8 mouse cellular contexts compared by ENCODE assay signal in genomic region chr6:89553012-89553704, GRCm38 (mm10). TPM values are rescaled to one million over a fixed set of nuclear protein-coding genes. Genes with fewer than 3 reads are reported as not detected.
DNase-seq lines count a peak whose midpoint lies in the region; ATAC-seq and TF ChIP-seq lines count a peak whose summit lies in the region.

No protein-coding gene starts in this region.

- H3K27ac ChIP-seq in cerebellum, adult 2 months (ENCODE audit: insufficient read depth, low read length): no peak overlapping the region
- no peak overlapping the region for H3K27ac ChIP-seq in hindbrain, embryonic 14.5 days

- no peaks in the 10 kb centered on the region for H3K9me3 ChIP-seq in hindbrain, embryonic 14.5 days (ENCODE audit: control insufficient read depth, low read length)

- H3K4me3 ChIP-seq in cerebellum, adult 2 months (replicated peaks; ENCODE audit: insufficient read depth, low read depth, low read length): no peak overlapping the region
- no peak overlapping the region for H3K4me3 ChIP-seq in hindbrain, embryonic 14.5 days (replicated peaks; ENCODE audit: low read length)

- DNase-seq in MN1 (ENCODE audit: low spot score): peak; percentile 82
- DNase-seq in cerebellum, adult 2 months: peak; percentile 76 to 89
- peak; percentile 55 to 91 for DNase-seq in frontal cortex, adult 2 months (ENCODE audit: extremely low spot score in 1 of 2, low spot score in 1 of 2)
- peak; percentile 89 for DNase-seq in hindbrain, embryonic 14.5 days (ENCODE audit: low spot score)
- DNase-seq in layer of hippocampus, postnatal 25 days (ENCODE audit: extremely low spot score in 1 of 2, low spot score in 1 of 2): peak; percentile 78 to 91
- DNase-seq in right cerebral cortex, postnatal 25 days: peak; percentile 75
- peak; percentile 73 for DNase-seq in yolk sac, embryonic 10.5 days (ENCODE audit: low spot score)

- no peaks in the 10 kb centered on the region for H3K36me3 ChIP-seq in hindbrain, embryonic 14.5 days (replicated peaks; ENCODE audit: control insufficient read depth, insufficient read depth)

- H3K9ac ChIP-seq in hindbrain, embryonic 14.5 days: no peak overlapping the region

- TF ChIP-seq CTCF in cerebellum, adult 2 months (IDR thresholded peaks at IDR 0.05; ENCODE audit: borderline replicate concordance, insufficient read depth, low read depth, low read length): peak; percentile 99

- no peak for TF ChIP-seq POLR2A in cerebellum, adult 2 months (IDR thresholded peaks at IDR 0.05; ENCODE audit: borderline replicate concordance, insufficient read depth, low read length)

- ATAC-seq in hindbrain, embryonic 14.5 days (ENCODE audit: low FRiP score): peak; percentile 81
- ATAC-seq in megakaryocyte, adult 5-6 weeks (ENCODE audit: poor library complexity, severe bottlenecking): peak; percentile 57; the same call in 1 of the 2 replicates

- H3K4me2 ChIP-seq in hindbrain, embryonic 14.5 days (replicated peaks): no peak overlapping the region

- no peaks in the 10 kb centered on the region for H3K27me3 ChIP-seq in cerebellum, adult 2 months (ENCODE audit: control insufficient read depth, insufficient read depth, low read length)
- no peaks in the 10 kb centered on the region for H3K27me3 ChIP-seq in hindbrain, embryonic 14.5 days (ENCODE audit: control insufficient read depth, insufficient read depth, low read length)

- 3% methylated on average over 4 of the region's 4 CpGs for WGBS in cerebellum, adult 2 months
- WGBS in hindbrain, embryonic 14.5 days: 11% methylated on average over 4 of the region's 4 CpGs

- peaks cover 18% of the 10 kb centered on the region for H3K4me1 ChIP-seq in cerebellum, adult 2 months (ENCODE audit: control insufficient read depth, insufficient read depth, low read length)
- 0 out of 2 replicates have a peak, but pooled peaks cover 5% of the 10 kb centered on the region for H3K4me1 ChIP-seq in hindbrain, embryonic 14.5 days (replicated peaks; ENCODE audit: control insufficient read depth, insufficient read depth, low read length)

RNA-seq across cellular contexts. Expression of gene Chchd6, which starts 42.3 kb away (rescaled TPM):
- 93.1 and 104 TPM in 2 replicates for polyA plus RNA-seq in cerebellum, adult 2 months (2012; rRNA removed)
- 154 and 189 TPM in 2 replicates for polyA plus RNA-seq in frontal cortex, adult 2 months (2012; rRNA removed)
- 175 and 176 TPM in 2 replicates for polyA plus RNA-seq in hindbrain, embryonic 14.5 days (2014; fragmentation: Nextera tagmentation; extraction: Ambion mirVana)
- 10 to 100 TPM; 62.4 to 74.8 TPM for total RNA-seq in layer of hippocampus, postnatal 25 days (2021)
- 5.9 and 7.1 TPM in 2 replicates for total RNA-seq in megakaryocyte, adult 5-6 weeks (2015)
- total RNA-seq in megakaryocyte, adult 5-6 weeks (2017): 1.3 and 1.5 TPM in 2 replicates
